Mouse (Mus musculus) gastrocnemius, postnatal 36 days (tissue): ENCODE data around the gene Sh3gl3. TPM values are rescaled to one million over a fixed set of nuclear protein-coding genes. Genes with fewer than 3 reads are reported as not detected.

Experiments used
- DNase-seq, 2 experiments: peaks; one replicate each; pipeline ENCODE4 v3.0.0; 2022
- intact Hi-C: fragments of 180-260 bp; cut with DNase I; formaldehyde crosslinking; loops from one replicate; pipeline ENCODE4 v1.15.1; 2025
- total RNA-seq, 2 experiments: library from RNA; stranded (reverse); gene quantifications; 2 replicates each; pipeline ENCODE4 v1.2.3; 2021

Sh3gl3 gene
- total RNA-seq, 2 experiments from 2014 or later: 0.54 to 0.71 TPM

DNA sequence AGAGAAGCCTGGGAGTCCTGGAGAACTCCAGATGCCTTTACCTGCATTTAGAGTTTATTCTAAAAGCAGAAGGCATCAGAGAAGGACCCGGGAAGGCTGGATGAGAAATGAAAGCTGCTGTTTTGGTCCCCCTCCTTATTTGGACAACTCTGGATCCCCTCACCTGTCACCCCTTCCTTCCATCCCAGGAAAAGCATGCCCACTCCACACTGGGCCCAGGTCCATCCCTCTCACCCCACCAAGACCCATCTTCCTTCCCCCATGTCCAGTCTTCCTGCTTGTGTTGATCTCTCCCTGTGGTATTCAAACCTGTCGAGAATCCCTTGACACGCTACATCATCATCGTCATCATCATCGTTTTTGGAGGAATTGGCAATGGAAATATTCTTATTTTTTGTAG, 101.3 kb downstream of the Sh3gl3 start:
- no peak for DNase-seq
- intact Hi-C loops: no loop called here

DNA sequence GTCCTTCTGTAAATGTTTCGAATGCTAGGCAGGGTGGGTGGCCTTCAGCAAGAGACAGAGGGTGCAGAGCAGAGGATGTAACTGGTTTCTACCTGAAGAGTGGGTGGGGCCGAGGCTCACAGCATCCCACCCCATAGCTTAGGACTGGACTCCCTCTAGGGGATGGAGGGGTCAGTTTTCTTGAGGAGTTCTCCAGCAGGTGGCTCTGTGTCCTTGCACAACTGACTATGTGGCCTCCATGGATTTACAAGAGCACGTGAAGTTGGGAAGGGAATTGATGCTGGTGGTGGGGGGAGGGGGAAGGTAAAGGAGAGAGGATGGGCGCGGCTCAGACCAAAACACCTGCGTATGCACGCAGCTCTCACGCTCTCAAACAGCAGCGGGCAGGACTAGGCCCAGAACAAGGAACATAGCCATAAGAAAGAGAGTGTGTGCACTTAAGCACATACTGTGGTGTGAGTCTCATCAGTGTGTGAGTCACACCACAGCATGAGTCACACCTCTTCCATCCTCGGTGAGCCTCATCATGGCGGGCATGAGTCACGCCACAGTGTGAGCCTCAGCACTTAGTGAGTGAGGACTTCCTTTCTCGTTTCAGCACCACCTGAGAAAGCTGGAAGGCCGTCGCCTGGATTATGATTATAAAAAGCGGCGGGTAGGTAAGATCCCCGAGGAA, 102.0 kb downstream of the Sh3gl3 start:
- DNase-seq: no peak
- intact Hi-C loops: no loop called here

GRCm38 (mm10) chr7:82282011-82282410, 108.4 kb downstream of the Sh3gl3 start:
- intact Hi-C loops: no loop called here
- DNase-seq: no peak

DNA sequence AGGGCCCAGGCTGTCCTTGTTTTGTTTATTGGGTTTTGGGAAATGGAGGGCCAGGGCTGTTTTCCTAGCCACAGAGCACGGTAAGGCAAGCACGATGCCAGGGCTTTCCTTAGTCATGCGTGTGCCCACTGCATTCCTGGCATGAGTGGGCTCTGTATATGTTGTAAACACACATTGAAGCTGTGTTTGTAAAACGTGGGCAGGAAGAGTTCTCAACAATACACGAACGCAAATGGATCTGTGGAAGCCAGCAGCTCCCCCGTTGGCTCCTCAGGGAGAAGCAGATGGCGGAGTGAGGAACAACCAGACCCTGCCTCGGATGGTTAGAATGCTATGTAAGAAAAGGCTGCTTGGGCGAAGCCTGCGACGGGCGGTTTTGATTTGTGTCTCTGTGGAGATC, 108.8 kb downstream of the Sh3gl3 start:
- DNase-seq: no peak
- intact Hi-C loops: no loop called here

- intact Hi-C loops: no loop called here
- no peak for DNase-seq
Observed at GRCm38 (mm10) chr7:82287242-82287641, 113.6 kb downstream of the Sh3gl3 start.

GRCm38 (mm10) chr7:82293441-82293840, 119.8 kb downstream of the Sh3gl3 start:
- DNase-seq: no peak
- intact Hi-C loops: no loop called here

DNA sequence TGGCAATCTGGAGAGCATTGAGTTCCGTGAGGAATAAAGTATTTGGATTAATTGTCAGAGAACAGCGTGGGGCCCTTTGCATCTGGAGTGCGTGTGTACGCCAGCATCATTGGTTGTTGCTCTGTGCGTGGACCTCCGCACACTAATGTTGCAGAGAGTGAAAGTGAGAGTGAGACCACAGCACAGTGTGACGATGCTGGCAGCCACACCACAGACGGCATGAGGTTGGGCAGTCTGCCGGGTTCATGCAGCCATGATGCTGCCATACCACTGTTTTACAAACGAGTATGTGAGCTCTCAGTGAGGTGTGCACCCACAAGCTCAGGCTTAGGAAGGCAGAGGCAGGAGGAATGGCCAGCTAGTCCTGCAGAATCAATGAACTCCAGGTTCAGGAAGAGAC, 120.4 kb downstream of the Sh3gl3 start:
- intact Hi-C loops: no loop called here
- no peak for DNase-seq

DNA sequence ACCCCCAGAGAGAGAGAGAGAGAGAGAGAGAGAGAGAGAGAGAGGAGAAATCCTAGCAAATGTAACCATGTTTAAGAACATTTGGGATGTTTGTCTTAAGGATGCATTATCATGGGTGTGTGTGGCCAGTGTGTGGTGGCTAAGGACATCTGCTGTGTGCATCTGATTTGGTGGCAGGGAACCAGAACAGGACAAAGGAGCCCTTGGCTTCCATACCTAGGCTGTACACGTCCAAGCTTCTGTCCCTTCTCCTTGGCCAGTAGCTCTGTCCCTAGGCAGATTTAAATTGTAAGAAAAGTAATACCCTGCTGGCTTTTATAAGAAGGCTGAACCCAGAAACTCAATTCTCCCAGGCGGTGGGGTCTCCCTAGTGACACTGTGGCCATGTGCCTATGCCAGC, 121.0 kb downstream of the Sh3gl3 start:
- no peak for DNase-seq
- intact Hi-C loops: no loop called here

DNA sequence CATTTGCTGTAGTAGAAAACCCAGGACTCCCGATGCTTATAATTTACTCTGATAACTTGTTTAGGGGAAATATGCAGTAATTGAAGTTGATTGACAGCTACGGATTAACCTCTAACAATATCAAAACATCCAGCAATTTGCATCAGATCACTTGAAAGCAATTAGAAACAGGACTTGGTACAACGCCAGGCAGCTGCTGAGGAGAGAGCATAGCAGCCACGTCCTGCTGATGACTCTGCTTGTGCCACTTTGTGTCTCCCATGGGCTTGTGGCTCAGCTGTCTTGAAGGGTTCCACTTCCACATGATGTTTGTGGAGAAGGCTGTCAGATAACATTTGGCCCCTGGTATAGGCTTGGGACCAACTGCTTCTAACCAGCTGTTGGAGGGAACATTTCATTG, 134.8 kb downstream of the Sh3gl3 start:
- DNase-seq: no peak
- intact Hi-C loops: no loop called here

GRCm38 (mm10) chr7:82318515-82318914, 144.9 kb downstream of the Sh3gl3 start:
- intact Hi-C loops: no loop called here
- DNase-seq: no peak

GRCm38 (mm10) chr7:82326616-82327015, 153.0 kb downstream of the Sh3gl3 start:
- no peak for DNase-seq
- intact Hi-C loops: no loop called here

DNA sequence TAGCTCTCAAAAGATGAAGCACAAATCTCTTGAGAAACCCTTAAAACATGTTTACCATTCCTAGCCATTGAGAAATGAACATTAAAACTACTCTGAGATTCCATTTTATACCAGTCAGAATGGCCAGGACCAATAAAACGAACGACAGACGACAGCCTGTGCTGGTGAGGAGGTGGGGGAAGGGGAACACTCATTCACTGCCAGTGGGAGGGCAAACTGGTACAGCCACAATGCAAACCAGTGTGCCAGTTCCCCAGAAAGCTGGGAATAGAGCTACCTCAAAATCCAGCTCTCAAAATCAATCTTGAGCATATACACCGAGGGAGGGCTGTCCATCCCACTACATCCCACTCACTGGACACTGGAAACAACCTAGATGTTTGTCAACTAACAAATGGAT, 153.6 kb downstream of the Sh3gl3 start:
- intact Hi-C loops: no loop called here
- no peak for DNase-seq

GRCm38 (mm10) chr7:82327881-82328280, 154.2 kb downstream of the Sh3gl3 start:
- no peak for DNase-seq
- intact Hi-C loops: no loop called here

- DNase-seq: no peak
- intact Hi-C loops: no loop called here
Observed at GRCm38 (mm10) chr7:82329831-82330230, 156.2 kb downstream of the Sh3gl3 start.

DNA sequence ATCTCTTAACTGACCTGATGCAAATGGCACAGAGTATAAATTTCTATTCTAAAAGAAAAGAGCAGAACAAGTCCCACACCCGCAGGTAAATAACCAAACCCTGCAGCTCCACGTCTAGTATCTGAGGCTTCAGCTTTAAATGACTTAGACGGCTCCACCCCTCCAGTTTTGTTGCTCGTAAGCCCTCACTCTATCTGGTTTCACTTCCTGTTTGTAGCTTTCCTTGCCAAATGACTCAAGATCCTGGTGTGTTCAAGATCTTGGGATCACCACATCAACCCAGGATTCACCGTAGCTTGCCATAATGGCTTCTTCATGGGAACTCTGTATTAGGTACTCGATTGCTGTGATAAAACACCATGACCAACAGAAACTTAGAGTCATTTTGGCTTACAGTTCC, 157.2 kb downstream of the Sh3gl3 start:
- intact Hi-C loops: no loop called here
- no peak for DNase-seq

DNA sequence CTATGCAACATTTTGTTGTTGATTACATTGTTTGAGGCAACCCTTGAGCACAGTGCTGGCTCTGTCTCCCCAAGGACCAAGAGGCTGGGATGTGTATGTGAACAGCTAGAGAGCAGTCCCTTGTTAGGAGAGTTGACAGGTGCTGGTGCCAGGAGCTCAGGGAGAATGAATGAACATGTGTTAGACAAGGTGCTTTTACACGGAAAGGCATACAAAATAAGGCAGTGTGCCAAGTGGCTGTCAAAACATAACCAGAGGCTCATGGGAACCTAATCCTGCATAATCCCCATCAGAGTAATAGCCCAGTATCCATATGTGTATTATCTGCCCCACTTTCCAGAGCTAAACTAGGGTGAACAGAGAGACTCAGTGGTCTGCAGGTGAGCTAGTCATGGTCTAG, 160.4 kb downstream of the Sh3gl3 start:
- no peak for DNase-seq
- intact Hi-C loops: no loop called here

DNA sequence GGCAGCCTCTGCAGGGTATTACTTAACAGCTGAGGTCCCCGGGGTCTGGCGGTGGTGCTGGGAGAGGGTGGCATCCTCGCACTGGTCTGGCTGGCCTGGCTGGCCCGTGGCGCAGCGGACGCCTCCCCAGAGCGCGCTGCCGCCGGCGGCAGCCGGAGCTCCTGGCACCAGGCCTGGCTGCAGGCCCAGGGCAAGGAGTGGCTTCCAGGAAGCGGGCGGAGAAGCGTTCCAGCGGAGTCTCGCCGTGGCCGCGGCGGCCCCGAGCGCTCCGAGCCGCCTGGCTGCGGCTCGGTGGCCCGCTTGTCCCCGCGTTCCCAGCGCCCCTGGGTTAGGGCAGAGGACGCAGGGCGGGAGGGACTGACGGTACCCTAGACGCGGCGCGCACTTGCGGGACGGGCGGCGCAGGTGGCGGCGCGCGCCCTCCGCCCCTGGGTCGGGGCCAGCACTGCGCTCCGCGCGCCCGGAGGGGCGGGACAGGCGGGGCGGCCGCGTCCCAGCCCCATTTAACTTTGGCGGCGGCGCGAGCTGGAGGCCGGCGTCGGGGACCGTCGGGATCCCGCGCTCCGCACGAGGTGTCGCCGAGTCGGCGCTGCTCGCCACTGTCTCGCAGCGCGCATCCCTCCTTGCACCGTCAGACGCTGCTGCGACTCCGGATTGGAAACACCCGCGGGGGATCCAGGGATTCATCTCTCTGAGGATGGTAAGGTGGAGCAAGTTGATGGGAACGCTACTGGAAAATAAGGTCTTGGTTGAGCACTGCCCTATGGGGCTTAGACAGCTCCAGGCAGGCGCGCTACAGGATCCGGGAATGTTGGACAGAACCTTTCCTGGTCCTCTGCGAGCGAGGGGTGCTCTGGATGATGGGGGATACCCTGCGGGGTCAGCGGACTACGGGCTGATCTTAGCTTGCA, 161.8 kb downstream of the Sh3gl3 start, which contains the start of gene Adamtsl3:
TSS of gene Adamtsl3 (plus strand) at position 484 of the 911 bp plus-strand sequence.
- intact Hi-C loops: no loop called here
- peak; percentile 52 to 57 for DNase-seq

GRCm38 (mm10) chr7:82336132-82336531, 162.5 kb downstream of the Sh3gl3 start:
- peak; percentile 65 to 76 for DNase-seq
- intact Hi-C loops: no loop called here

- intact Hi-C loops: no loop called here
- DNase-seq: no peak
Observed at GRCm38 (mm10) chr7:82338121-82338520, 164.5 kb downstream of the Sh3gl3 start.

GRCm38 (mm10) chr7:82338532-82338931, 164.9 kb downstream of the Sh3gl3 start:
- DNase-seq: no peak
- intact Hi-C loops: no loop called here

- DNase-seq: no peak
- intact Hi-C loops: no loop called here
Observed at GRCm38 (mm10) chr7:82339214-82339613, 165.6 kb downstream of the Sh3gl3 start.

DNA sequence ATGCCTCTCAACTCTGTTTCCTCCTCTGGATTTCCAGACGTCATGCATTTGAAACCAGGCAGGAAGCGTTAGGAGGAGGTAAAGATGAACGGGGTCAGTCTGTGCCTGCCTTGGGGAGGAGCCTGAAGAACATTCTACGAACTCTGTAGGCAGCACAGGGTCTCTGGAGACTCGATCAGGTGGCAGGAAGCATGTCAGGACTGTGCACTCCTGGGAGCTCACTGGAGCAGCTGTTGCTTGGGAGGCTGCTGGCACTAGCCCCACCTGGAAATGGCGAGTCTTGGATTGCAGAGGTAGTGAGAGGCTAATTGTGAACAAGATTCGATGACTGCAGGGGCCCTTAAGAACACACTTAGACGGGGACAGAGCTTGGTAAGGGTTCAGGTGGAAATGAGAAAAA, 167.8 kb downstream of the Sh3gl3 start:
- DNase-seq: no peak
- intact Hi-C loops: no loop called here
